Mouse (Mus musculus) CD4-positive helper T cell, adult 2 months (primary cell): ENCODE measurements at regions not wholly inside any gene's neighbourhood (a gene's known extent, or its start where the extent isn't known, plus 50 kb on each side); places are given as distances from the start of the nearest gene placed in this dataset.

Experiments used
- DNase-seq: peaks from one replicate; pipeline ENCODE4 v3.0.0-alpha.2; 2012; ENCODE audit warnings: low read depth, missing footprints, low spot score

DNA sequence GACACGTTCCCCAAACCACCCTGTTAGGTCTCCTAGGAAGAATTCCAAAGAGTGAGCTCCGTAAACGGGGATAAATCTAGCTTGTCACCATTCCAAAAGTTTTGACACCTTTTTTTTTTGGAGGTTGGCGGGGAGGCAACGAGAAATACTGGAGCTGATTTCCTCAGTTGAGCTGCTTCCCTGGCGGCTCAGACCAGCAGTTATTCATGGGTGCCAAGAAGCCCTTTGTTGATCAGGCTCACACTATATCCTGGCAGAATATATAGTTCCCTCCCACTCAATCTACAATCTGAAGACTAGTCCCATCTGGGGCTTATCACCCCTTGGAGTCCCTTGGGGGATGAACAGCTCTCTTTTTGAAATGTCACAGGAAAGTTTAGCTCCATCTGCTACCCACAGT is 77.5 kb upstream of the Tiam2 start:
- DNase-seq, result no peak

DNA sequence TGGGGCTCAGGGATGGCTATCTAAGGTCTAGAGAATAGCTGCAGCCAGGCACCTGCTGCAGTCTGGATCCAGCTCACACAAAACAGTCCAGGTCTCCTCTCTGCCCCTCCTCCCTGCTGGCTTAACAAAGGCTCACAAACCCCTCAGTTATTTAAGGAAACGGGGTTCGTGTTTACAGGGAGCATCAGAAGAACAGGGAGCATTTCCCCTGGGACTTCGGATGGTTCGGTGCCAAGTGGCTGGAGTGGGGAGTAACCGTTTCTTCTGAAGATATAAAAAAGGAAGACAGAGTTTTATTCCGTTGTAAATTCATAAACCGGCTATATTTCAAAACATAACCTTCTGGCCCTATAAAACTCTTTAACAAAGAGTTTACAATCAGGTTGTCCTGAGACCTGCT is 77.1 kb upstream of the Tiam2 start:
- no peak for DNase-seq

DNA sequence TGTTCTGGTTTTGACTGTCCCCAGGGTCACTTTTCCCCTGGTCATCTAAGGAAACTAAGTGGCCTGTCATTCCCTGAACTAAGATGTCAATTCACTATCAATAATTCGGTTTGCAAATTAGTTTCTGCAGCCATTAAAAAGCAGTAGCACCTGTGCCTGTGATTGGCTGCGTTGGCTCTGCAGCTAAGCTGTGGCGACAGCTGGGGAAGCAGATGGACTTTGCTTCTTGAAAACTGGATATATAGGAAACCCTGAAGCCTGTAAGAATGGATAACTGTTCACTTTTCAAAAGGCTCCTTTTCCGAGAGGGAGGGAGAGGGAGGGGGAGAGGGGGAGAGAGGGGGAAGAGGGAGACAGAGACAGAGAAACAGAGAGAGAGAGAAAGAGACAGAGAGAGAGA is 75.2 kb upstream of the Tiam2 start:
- DNase-seq, result no peak

DNA sequence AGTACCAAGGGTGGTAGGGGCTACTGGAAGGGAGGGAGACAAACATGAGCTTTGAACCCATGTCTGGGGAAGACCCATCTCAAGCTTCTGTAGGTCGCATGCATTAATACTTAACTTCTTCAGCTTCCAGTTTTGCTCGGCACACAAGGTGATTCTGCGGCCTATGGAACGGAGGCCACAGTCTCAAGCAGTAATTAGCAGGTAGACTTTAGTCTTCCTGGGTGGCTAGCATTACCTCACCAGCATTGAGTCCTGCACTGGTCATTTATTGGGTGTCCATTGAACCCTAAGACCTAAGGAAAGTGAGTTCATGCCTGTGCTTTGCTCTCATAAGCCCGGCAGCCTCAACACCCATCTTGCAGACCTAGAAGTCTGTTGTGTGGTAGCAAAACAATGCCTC is 74.4 kb upstream of the Tiam2 start:
- DNase-seq, result no peak

DNA sequence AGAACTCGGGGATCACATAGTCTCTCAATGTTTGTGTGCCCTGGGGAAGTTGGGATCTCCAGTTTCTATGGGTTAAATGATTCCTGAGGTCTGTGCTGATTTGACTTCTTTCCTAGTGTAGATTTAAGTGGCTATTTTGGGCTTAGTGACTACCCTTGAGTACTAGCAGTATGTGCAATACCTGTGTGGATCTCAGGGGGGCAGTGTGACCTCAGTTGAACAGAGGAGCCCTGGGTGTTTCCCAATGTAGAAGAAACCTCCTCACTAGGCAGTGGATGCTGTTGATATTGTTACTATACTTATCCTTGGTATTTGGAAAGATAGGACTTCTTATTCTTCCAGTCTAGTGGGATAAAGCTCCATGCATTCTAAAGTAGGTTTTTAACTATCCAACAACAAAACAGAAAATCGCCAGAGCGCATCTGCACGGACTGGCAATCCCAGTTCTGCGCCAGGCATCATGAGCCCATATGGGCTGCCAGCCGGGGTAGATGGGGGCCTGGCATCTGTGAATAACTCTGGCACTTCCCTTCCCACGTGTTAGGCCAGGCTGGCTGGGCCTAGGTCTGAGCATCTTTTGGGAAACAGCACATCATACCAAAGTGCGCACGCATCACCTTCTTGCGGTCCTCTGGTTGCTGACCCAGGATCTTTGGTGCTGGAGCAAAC is 72.7 kb upstream of the Tiam2 start:
- DNase-seq, result no peak

DNA sequence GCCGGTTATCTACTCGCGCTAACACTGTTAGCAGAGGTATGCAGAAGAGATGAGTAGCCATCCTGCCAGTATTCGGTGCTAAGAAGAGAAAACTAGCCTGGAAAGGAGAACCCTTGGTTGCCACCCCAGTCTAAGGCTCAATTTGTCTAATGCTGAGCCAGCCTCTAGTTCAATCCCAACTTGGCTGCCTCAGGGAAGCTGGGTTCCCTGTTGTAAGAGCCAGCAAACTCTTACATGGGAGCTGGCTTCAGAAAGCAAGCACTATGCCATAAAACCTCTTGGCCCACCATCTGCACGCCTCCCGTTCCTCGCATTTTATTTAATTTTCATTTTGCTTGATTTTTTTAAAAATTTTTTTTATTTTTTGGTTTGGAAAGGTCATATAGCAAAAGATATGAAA is 69.6 kb upstream of the Tiam2 start:
- DNase-seq, result no peak

DNA sequence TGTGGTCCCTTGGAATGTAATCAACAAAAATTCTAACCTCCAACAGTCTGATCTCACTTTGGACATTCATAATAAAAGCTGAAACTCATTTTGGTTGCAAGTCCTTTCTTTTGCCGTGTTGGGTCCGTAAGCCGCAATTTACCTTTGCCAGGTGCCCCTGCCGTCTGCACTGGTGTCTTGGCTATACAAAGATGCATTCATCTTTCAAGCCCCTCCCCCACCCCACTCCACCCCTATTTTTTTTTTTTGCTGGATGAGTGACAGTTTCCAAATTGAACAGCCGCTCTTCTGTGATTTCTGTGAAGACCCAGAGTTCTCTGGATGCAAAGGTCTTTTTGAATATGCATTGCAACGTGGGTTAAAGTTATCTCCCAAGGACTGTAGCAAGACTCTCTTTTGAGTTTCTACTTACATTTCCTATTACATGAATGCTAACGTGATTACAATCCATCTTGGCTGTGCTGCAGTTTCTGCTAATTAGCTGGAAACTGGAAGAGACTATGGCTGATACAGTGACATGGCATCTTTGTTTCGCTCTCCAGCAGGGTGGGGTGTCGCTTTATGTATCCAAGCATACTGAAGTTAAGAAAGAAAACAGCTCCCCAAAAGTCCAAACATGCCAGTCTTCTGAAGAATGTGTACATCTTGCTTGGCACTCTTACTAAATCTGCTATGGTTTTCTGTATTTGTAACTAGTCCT is 67.4 kb upstream of the Tiam2 start:
- DNase-seq, result no peak

DNA sequence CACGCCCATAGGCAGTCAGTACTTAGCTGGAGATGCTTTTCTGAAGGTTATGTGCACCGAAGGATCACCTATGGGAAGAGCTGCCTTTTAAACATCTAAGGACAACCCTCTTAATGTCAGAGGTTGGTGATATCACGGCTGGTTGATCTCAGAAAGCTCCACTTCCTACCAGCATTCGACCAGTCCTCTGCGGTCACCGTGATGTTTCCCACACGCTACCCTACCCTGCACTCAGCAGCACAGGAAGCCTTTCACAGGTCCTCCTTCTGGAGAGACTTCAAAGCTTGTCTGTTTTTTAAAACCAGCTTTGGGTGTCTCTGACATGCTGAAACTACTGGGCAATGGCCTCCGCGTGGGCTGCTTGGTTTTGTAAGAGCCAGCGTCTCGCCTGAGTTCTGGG is 65.6 kb upstream of the Tiam2 start:
- DNase-seq, result peak; percentile 30

DNA sequence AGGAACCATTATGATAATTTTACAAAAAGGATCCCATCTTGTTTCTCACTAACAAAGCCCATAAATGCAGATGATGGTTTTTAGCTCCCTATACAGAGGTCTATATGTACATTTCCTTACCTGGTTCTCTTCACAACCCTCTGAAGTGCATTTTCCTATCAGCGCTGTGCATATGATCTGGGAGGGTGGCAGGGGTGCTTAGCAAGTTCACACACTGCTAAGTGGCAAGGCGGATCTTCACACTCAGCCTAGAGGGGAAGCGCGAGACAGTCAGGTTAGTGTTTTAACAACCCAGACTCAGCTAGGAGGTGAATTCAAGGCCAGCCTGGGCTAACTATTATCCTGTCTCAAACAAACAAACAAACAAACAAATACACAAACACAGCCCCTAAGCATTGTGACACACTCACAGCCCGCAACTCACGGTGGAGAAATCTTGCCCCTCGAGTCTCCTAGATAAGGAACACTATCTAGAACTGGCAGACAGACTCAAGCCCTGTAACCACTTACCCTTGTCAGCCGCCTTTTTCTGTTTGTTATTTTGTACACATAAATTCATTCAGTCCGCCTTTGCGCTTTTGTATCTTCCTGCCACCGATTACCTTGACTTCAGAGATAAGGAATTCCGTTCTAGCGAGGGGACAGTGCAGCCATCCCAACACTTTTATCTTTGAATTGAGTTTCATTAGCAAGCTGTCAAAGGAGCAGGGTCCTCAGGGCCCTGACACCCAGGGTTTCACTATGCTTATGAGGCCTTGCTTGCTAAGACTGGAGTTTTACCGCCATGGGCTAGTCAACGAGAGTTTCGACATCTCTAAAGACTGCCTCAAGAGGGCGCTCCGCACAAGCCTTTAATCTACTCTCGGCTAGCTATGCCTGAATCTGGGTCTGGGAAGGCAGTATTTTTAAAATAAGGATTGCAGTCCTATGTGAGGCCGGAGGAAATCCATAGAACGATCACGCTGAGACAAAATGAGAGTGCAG is 53.0 kb upstream of the Tiam2 start:
- peak; percentile 59 for DNase-seq

DNA sequence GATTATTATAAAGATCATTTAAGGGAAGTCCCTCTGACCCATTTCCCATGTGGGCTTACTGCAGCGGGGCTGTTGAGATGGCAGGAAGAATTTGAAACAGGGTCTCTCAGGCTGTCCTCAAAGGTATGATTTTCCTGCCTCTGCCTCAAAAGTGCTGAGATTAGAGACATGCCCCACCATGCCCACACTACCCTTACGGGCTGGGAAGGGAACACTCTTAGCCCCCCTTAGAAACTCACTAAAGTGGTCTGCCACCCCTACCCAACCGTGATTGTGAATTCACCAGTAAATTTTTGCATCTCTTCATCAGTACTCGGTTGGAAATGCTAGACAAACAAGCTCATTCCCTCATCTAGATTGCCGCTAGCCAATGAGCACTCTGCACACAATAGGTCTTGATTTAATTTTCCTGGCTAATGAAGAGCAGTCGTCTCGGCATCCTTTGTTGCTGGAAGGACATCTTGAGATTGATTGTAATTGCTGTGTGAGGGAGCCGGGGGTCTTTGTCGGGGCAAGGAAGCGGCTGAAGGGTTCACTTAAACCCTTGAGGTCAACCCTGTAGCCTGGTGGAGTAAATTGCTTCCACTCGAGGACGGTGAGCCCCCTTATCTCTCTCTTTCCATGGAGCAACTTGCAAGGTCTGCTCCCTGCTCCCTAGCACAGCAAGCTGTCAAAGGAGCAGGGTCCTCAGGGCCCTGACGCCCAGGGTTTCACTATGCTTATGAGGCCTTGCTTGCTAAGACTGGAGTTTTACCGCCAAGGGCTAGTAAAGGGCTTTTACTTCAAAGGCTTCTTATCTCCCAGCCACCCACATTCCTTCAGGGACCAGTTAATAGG is 51.7 kb upstream of the Tiam2 start:
- DNase-seq, result no peak
